Mouse (Mus musculus) olfactory bulb, adult 2 months (tissue): ENCODE data around the gene Nlrc4.
"Not testable (repeated sequence)": the region's sequence is repeated elsewhere in the genome, so short reads cannot be mapped to it uniquely, and the experiment has no call there.

Source experiments
- CTCF ChIP-seq: fragments of 200-500 bp; IDR thresholded peaks from 2 replicates; pipeline ENCODE4 v1.5.1; 2012; ENCODE audit warnings: low read depth, mild to moderate bottlenecking, low read length, moderate library complexity; ENCODE audit not compliant: insufficient read depth
- POLR2A ChIP-seq: fragments of 200-500 bp; IDR thresholded peaks from 2 replicates; pipeline ENCODE4 v1.6.1; 2012; ENCODE audit warnings: mild to moderate bottlenecking, low read depth, low read length, moderate library complexity; ENCODE audit not compliant: insufficient read depth

GRCm38 (mm10) chr17:74470133-74470532, 11.2 kb upstream of the Nlrc4 start:
- TF ChIP-seq POLR2A, CTCF: not testable (repeated sequence)
